10 mouse cellular contexts compared by ENCODE assay signal in genomic region chr3:95012982-95013381, GRCm38 (mm10). TPM values are rescaled to one million over a fixed set of nuclear protein-coding genes. Genes with fewer than 3 reads are reported as not detected.
DNase-seq lines count a peak whose midpoint lies in the region; ATAC-seq and TF ChIP-seq lines count a peak whose summit lies in the region.
"Had no signal": no experiment of that assay in that cellular context is flagged by ENCODE, and none has a peak within 500 bp of the region (broad histone marks: within the 10 kb centered on the region; RNA-seq: fewer than 3 reads in every experiment).

No protein-coding gene starts in this region.

- no peak for DNase-seq in forebrain, embryonic 10.5 days (ENCODE audit: extremely low spot score, low spot score)
- no peak for DNase-seq in forebrain, embryonic 11.5 days (ENCODE audit: low spot score)
- DNase-seq in kidney, postnatal 0 days (ENCODE audit: low spot score) = no peak
- no peak for DNase-seq in kidney, adult 8-10 months
- no peak for DNase-seq in frontal cortex, postnatal 14 days (ENCODE audit: low spot score in 2 of 2)
- DNase-seq in left cerebral cortex, postnatal 10 days (ENCODE audit: extremely low spot score in 1 of 2, low spot score in 2 of 2) = no peak
- DNase-seq: heart, adult 2 months; kidney, postnatal 14 days had no signal

- ATAC-seq in forebrain, embryonic 11.5 days (replicated peaks; ENCODE audit: low FRiP score) = no peak
- no peak for ATAC-seq in kidney, postnatal 0 days (replicated peaks; ENCODE audit: low FRiP score, low read depth)
- no peak for ATAC-seq in hindbrain, embryonic 15.5 days (ENCODE audit: low FRiP score, low read depth)
- ATAC-seq in midbrain, embryonic 15.5 days (replicated peaks) = no peak

- WGBS in forebrain, embryonic 10.5 days = 84% methylated on average over 3 of the region's 3 CpGs
- WGBS in forebrain, embryonic 11.5 days = 87% methylated on average over 3 of the region's 3 CpGs
- WGBS in kidney, postnatal 0 days = 86% methylated on average over 3 of the region's 3 CpGs
- WGBS in hindbrain, embryonic 15.5 days = 89% methylated on average over 3 of the region's 3 CpGs
- 89% methylated on average over 3 of the region's 3 CpGs for WGBS in midbrain, embryonic 15.5 days

- peaks cover 55% of the 10 kb centered on the region for H3K36me3 ChIP-seq in forebrain, embryonic 10.5 days (replicated peaks)
- peaks cover 15% of the 10 kb centered on the region for H3K36me3 ChIP-seq in forebrain, embryonic 11.5 days (ENCODE audit: control insufficient read depth, insufficient read depth, low read length)
- H3K36me3 ChIP-seq in kidney, postnatal 0 days (ENCODE audit: insufficient read depth, low read length) = peaks cover 39% of the 10 kb centered on the region
- peaks cover 41% of the 10 kb centered on the region for H3K36me3 ChIP-seq in hindbrain, embryonic 15.5 days
- H3K36me3 ChIP-seq in midbrain, embryonic 15.5 days (replicated peaks) = peaks cover 32% of the 10 kb centered on the region; the same call in 1 of the 2 replicates

- no peak for TF ChIP-seq CTCF in kidney, postnatal 0 days (IDR thresholded peaks at IDR 0.05; ENCODE audit: low read depth)

- no peak overlapping the region for H3K4me2 ChIP-seq in forebrain, embryonic 11.5 days (ENCODE audit: low read depth, low read length, severe bottlenecking)
- 0 out of 2 replicates have a peak overlapping the region, but pooled peaks have one; percentile 79 for H3K4me2 ChIP-seq in kidney, postnatal 0 days (ENCODE audit: low read length)
- H3K4me2 ChIP-seq in hindbrain, embryonic 15.5 days = peak overlapping the region; percentile 88; the same call in 1 of the 2 replicates
- H3K4me2 ChIP-seq in midbrain, embryonic 15.5 days = peak overlapping the region; percentile 88; the same call in 1 of the 2 replicates

- H3K4me3 ChIP-seq in forebrain, embryonic 10.5 days = peak overlapping the region; percentile 89
- no peak overlapping the region for H3K4me3 ChIP-seq in forebrain, embryonic 11.5 days (ENCODE audit: low read depth, low read length)
- no peak overlapping the region for H3K4me3 ChIP-seq in kidney, postnatal 0 days (replicated peaks; ENCODE audit: low read depth, low read length)
- no peak overlapping the region for H3K4me3 ChIP-seq in hindbrain, embryonic 15.5 days
- no peak overlapping the region for H3K4me3 ChIP-seq in midbrain, embryonic 15.5 days
- H3K4me3 ChIP-seq: heart, adult 2 months had no signal

- intact Hi-C loops in left cerebral cortex, postnatal 10 days (cut with DNase I) = no loop called here

- no peaks in the 10 kb centered on the region for H3K27me3 ChIP-seq in forebrain, embryonic 10.5 days (ENCODE audit: poor library complexity, severe bottlenecking)
- no peaks in the 10 kb centered on the region for H3K27me3 ChIP-seq in forebrain, embryonic 11.5 days (ENCODE audit: control insufficient read depth, insufficient read depth, low read length)
- no peaks in the 10 kb centered on the region for H3K27me3 ChIP-seq in kidney, postnatal 0 days (ENCODE audit: insufficient read depth, low read length)
- H3K27me3 ChIP-seq in hindbrain, embryonic 15.5 days = no peaks in the 10 kb centered on the region
- no peaks in the 10 kb centered on the region for H3K27me3 ChIP-seq in midbrain, embryonic 15.5 days (replicated peaks)

- H3K27ac ChIP-seq in forebrain, embryonic 10.5 days = 0 out of 2 replicates have a peak overlapping the region, but pooled peaks have one; percentile 16
- no peak overlapping the region for H3K27ac ChIP-seq in forebrain, embryonic 11.5 days (ENCODE audit: low read depth, low read length)
- H3K27ac ChIP-seq in kidney, postnatal 0 days = no peak overlapping the region
- no peak overlapping the region for H3K27ac ChIP-seq in hindbrain, embryonic 15.5 days (replicated peaks)
- no peak overlapping the region for H3K27ac ChIP-seq in midbrain, embryonic 15.5 days
- H3K27ac ChIP-seq: heart, adult 2 months had no signal

- no peaks in the 10 kb centered on the region for H3K9me3 ChIP-seq in forebrain, embryonic 10.5 days
- no peaks in the 10 kb centered on the region for H3K9me3 ChIP-seq in forebrain, embryonic 11.5 days (ENCODE audit: control insufficient read depth, low read length)
- no peaks in the 10 kb centered on the region for H3K9me3 ChIP-seq in kidney, postnatal 0 days (replicated peaks; ENCODE audit: low read length)
- H3K9me3 ChIP-seq in hindbrain, embryonic 15.5 days = no peaks in the 10 kb centered on the region
- H3K9me3 ChIP-seq in midbrain, embryonic 15.5 days = no peaks in the 10 kb centered on the region

- peaks cover 41% of the 10 kb centered on the region for H3K4me1 ChIP-seq in forebrain, embryonic 10.5 days
- H3K4me1 ChIP-seq in forebrain, embryonic 11.5 days (replicated peaks; ENCODE audit: control insufficient read depth, insufficient read depth, low read length) = peaks cover 13% of the 10 kb centered on the region; the same call in 1 of the 2 replicates
- H3K4me1 ChIP-seq in kidney, postnatal 0 days (replicated peaks; ENCODE audit: insufficient read depth, low read length) = 0 out of 2 replicates have a peak, but pooled peaks cover 10% of the 10 kb centered on the region
- peaks cover 24% of the 10 kb centered on the region for H3K4me1 ChIP-seq in hindbrain, embryonic 15.5 days (replicated peaks)
- H3K4me1 ChIP-seq in midbrain, embryonic 15.5 days = peaks cover 27% of the 10 kb centered on the region

- no peak overlapping the region for H3K9ac ChIP-seq in forebrain, embryonic 11.5 days (ENCODE audit: low read length)
- no peak overlapping the region for H3K9ac ChIP-seq in kidney, postnatal 0 days (ENCODE audit: low read depth, low read length)
- H3K9ac ChIP-seq in hindbrain, embryonic 15.5 days = no peak overlapping the region
- no peak overlapping the region for H3K9ac ChIP-seq in midbrain, embryonic 15.5 days

RNA-seq across cellular contexts. Expression of gene Zfp687, which starts 2.3 kb away (rescaled TPM):
- 42.1 and 44.3 TPM in 2 replicates for polyA plus RNA-seq in forebrain, embryonic 10.5 days (2016; fragmentation: Nextera tagmentation; extraction: Ambion mirVana)
- 43.1 and 44.2 TPM in 2 replicates for polyA plus RNA-seq in forebrain, embryonic 11.5 days (2014; fragmentation: Nextera tagmentation; extraction: Ambion mirVana)
- polyA plus RNA-seq in kidney, postnatal 0 days (2015; fragmentation: Nextera tagmentation; extraction: Ambion mirVana) = 19.7 and 20.0 TPM in 2 replicates
- 18.9 and 21.2 TPM in 2 replicates for polyA plus RNA-seq in hindbrain, embryonic 15.5 days (2015; fragmentation: Nextera tagmentation; extraction: Ambion mirVana)
- 20.7 and 21.2 TPM in 2 replicates for polyA plus RNA-seq in midbrain, embryonic 15.5 days (2015; fragmentation: Nextera tagmentation; extraction: Ambion mirVana)
- total RNA-seq in left cerebral cortex, postnatal 10 days (2021) = 10 to 100 TPM; 20.8 to 21.8 TPM

RNA-seq across cellular contexts. Expression of gene Psmd4, which starts 29.4 kb away (rescaled TPM):
- polyA plus RNA-seq in forebrain, embryonic 10.5 days (2016; fragmentation: Nextera tagmentation; extraction: Ambion mirVana) = 346 and 351 TPM in 2 replicates
- polyA plus RNA-seq in forebrain, embryonic 11.5 days (2014; fragmentation: Nextera tagmentation; extraction: Ambion mirVana) = 312 and 325 TPM in 2 replicates
- polyA plus RNA-seq in kidney, postnatal 0 days (2015; fragmentation: Nextera tagmentation; extraction: Ambion mirVana) = 214 and 231 TPM in 2 replicates
- polyA plus RNA-seq in hindbrain, embryonic 15.5 days (2015; fragmentation: Nextera tagmentation; extraction: Ambion mirVana) = 260 and 276 TPM in 2 replicates
- polyA plus RNA-seq in midbrain, embryonic 15.5 days (2015; fragmentation: Nextera tagmentation; extraction: Ambion mirVana) = 277 and 284 TPM in 2 replicates
- total RNA-seq in left cerebral cortex, postnatal 10 days (2021) = 100 to 1,000 TPM; 155 to 167 TPM

RNA-seq across cellular contexts. Expression of gene Pi4kb, which starts 38.5 kb away (rescaled TPM):
- 20.1 and 21.7 TPM in 2 replicates for polyA plus RNA-seq in forebrain, embryonic 10.5 days (2016; fragmentation: Nextera tagmentation; extraction: Ambion mirVana)
- 23.1 and 23.9 TPM in 2 replicates for polyA plus RNA-seq in forebrain, embryonic 11.5 days (2014; fragmentation: Nextera tagmentation; extraction: Ambion mirVana)
- polyA plus RNA-seq in kidney, postnatal 0 days (2015; fragmentation: Nextera tagmentation; extraction: Ambion mirVana) = 20.2 and 20.7 TPM in 2 replicates
- polyA plus RNA-seq in hindbrain, embryonic 15.5 days (2015; fragmentation: Nextera tagmentation; extraction: Ambion mirVana) = 21.8 and 27.3 TPM in 2 replicates
- 22.5 and 24.6 TPM in 2 replicates for polyA plus RNA-seq in midbrain, embryonic 15.5 days (2015; fragmentation: Nextera tagmentation; extraction: Ambion mirVana)
- 10 to 100 TPM; 47.9 to 49.7 TPM for total RNA-seq in left cerebral cortex, postnatal 10 days (2021)

RNA-seq across cellular contexts. Expression of gene Rfx5, which starts 59.1 kb away (rescaled TPM):
- 5.2 and 5.4 TPM in 2 replicates for polyA plus RNA-seq in forebrain, embryonic 10.5 days (2016; fragmentation: Nextera tagmentation; extraction: Ambion mirVana)
- polyA plus RNA-seq in forebrain, embryonic 11.5 days (2014; fragmentation: Nextera tagmentation; extraction: Ambion mirVana) = 8.1 and 10.1 TPM in 2 replicates
- polyA plus RNA-seq in kidney, postnatal 0 days (2015; fragmentation: Nextera tagmentation; extraction: Ambion mirVana) = 5.9 and 6.8 TPM in 2 replicates
- polyA plus RNA-seq in hindbrain, embryonic 15.5 days (2015; fragmentation: Nextera tagmentation; extraction: Ambion mirVana) = 6.9 and 7.1 TPM in 2 replicates
- 6.5 and 7.0 TPM in 2 replicates for polyA plus RNA-seq in midbrain, embryonic 15.5 days (2015; fragmentation: Nextera tagmentation; extraction: Ambion mirVana)
- 10 to 100 TPM; 26.8 to 27.5 TPM for total RNA-seq in left cerebral cortex, postnatal 10 days (2021)
